Mouse (Mus musculus): ENCODE measurements around the gene Magi3.

The Magi3 gene

GRCm38 (mm10) chr3:104220295-104220965 lies at the start of gene Magi3:
TSS of gene Magi3 (minus strand) at chr3:104220374.
- peak; percentile 93 for DNase-seq (ENCODE audit: low spot score)

DNA sequence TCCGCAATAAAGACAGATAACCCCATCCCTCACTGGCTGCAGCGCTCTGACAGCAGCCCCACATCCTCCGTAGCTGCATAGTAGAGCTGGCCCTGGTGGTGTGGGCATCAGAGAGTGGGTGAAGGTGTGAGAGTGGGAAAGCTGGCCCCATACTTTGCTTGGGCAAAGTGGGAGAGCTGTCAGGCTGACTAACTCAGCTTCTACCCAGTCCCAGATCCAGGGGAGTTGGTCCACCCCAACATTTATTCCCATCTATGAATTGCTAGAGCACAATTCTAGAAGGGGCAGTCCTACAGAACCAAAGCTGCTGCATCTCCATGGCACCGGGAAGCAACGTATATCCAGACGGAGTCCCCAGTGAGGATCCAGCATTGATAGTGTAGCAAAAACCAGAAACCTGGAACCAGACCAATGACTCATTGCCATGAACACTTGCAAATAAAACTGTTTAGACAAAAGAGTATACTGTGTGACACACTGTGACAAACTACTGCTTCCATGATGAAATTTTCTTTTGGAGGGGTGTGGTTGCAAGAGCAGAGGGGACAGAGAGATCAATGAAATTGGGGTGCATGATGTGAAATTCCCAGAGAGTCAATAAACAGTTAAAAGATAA lies 44.5 kb upstream of the Magi3 start:
- no peak for DNase-seq (ENCODE audit: low spot score)

- DNase-seq (ENCODE audit: low spot score): no peak
Observed at GRCm38 (mm10) chr3:104260221-104260620, 40.0 kb upstream of the Magi3 start.

DNA sequence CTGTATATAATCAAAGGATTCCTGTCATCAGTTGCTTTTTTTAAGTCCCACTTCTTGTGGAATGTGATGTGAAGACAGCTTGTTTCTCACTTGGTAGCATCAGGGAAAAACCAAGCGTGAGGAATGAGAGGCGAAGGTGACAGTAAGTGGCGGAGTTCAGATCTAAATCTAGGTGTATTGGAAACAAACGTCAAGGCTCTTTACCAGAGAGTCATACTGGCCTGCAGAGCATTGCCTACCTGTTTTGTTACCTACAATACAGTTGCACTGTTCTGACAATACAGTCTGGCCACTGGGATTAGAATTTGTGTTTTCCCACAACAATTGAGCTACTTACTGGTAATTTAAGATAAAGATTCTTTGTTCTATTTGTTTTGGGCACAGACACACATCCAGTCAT lies 39.0 kb upstream of the Magi3 start:
- DNase-seq (ENCODE audit: low spot score): no peak

GRCm38 (mm10) chr3:104257041-104257440 lies 36.9 kb upstream of the Magi3 start:
- no peak for DNase-seq (ENCODE audit: low spot score)

DNA sequence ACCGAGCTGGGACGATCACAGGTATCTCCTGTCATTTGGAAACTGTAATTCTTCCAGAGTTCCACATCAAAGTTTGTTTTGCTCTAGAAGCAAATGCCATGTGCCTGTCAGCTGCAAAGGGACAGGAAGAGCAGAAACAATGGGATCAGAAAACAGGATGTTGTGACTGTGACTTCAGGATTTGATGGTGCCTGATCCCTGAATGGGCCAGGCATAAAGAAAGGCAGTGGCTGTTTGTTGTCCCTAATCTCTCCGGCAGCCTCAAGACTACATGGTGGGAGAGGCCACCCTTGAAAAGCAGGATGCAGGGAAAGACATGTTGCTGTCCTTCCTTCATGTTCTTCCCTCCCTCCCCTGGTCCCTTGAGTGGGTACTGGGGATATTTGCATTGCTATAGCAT lies 33.6 kb upstream of the Magi3 start:
- DNase-seq (ENCODE audit: low spot score): no peak

- DNase-seq (ENCODE audit: low spot score): no peak
Observed at GRCm38 (mm10) chr3:104247850-104248249, 27.7 kb upstream of the Magi3 start.

DNA sequence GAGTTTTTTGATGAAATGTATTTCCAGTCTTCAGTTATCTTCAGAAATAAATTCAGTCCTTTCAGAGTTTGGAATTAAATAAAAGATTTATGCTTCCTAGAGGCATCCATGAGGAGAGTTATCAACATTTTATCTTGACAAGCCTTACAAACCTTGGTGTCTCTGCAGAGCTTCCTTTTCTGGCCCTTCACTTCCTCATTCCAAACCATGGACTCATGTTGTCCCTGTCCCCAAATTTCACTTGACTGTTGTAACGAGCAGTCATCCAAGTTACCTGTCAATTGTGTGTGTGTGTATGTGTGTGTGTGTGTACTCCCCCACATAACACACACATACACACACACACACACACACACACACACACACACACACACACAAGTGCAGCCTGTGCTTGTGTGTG lies 26.9 kb upstream of the Magi3 start:
- no peak for DNase-seq (ENCODE audit: low spot score)

DNA sequence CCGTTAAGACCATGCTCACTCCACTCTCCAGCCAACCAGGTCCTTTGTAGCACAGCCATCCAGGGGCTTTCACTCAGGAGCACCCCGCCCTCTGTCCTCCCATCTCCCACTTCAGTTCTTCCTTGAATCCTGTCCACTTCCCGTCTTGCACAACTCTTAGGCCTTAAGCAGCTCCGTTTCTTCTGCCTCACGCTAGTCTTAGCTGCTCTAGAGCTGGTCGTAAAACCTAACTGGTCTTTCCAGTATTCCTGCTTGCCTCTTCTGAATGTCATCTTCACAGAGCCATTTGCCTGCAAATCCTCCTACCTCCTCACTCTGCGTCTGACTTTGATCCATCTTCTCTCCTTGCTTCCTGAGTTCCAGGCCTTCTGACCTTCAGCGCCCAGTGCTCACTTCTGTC lies 24.2 kb upstream of the Magi3 start:
- no peak for DNase-seq (ENCODE audit: low spot score)

GRCm38 (mm10) chr3:104243972-104244371 lies 23.8 kb upstream of the Magi3 start:
- no peak for DNase-seq (ENCODE audit: low spot score)

DNA sequence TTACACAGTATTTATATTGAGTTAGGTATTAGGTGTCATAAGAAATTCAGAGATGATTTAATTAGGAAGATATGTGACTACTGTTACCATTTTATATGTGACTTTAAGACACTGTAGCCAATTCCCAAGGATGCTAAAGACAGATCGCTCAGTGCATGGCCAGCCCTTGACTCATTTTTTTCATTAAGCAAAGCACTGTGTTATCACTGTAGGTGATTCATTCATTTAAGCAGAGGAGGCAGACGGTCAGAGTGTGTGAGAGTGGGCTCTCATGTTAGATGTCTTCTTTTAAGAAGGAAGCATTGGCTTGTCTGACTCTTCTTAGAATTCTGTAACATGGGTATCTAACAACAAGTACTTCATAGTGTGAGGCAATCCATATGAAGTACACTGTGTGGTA lies 19.6 kb upstream of the Magi3 start:
- DNase-seq (ENCODE audit: low spot score): no peak

GRCm38 (mm10) chr3:104239376-104239775 lies 19.2 kb upstream of the Magi3 start:
- no peak for DNase-seq (ENCODE audit: low spot score)

- DNase-seq (ENCODE audit: low spot score): no peak
Observed at GRCm38 (mm10) chr3:104237846-104238440, 17.8 kb upstream of the Magi3 start.

- DNase-seq (ENCODE audit: low spot score): no peak
Observed at GRCm38 (mm10) chr3:104236029-104236428, 15.9 kb upstream of the Magi3 start.

DNA sequence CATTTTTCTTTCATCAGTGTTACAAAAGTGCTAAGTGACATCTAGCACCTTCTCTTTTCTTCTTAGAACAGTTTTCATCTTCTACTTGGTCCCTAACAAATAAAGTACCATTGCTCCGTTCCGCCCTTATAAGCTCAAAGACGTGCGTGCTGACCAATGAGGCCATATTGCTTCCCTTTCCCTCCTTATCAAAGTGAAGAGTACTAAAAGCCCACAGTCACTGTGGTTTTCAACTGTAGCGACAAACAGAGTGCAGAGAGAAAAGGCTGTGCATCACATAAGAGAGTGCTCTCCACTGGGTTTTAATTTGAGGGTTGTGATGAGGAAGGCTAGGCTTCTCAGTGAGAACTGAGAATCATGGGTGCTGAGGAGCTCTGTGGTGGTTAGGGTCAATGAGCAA lies 14.9 kb upstream of the Magi3 start:
- no peak for DNase-seq (ENCODE audit: low spot score)

DNA sequence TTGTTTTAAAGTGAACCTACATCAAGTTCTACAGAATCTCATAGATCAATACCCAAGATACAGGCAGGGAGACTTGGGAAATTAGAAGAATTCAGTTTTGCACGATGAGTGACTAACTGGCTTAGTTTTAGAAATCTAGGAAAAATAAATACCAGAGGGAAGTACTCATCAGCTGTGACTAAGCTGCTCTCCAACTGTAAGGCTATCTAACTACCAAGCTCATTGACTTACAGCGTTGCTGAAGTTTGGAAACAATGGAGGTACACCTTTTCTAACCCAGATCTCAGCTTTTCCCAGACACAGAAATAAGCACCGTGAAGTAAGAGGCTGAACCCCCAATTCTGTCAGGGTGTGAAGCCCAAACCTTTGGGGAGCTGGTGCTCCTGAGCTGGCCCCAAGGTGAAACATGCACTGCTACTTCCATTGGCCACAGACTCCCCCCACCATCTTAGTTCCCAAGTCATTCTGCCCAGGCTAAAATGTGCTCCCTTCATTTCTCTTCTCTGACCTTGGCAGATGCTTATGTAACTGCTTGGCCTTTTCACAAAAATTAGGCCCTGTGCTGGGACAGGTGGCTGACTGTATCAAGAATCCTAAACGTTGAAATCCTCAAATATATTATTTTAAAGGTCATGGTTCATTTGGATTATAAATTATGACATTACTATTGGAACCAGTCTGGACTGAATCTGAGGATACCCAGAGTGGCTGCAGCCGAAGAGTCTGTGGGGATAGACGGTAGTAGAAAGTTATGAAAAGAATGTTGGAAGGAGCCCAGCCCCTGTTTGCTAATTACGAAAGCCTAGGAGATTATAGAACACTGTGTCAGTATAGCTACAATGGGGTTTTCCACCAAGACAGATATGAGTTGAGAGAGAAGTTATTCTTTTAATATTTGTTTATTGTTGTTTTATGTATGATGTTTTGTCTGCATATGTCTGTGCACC lies 13.5 kb upstream of the Magi3 start:
- DNase-seq (ENCODE audit: low spot score): no peak

- DNase-seq (ENCODE audit: low spot score): no peak
Observed at GRCm38 (mm10) chr3:104227438-104228111, 7.4 kb upstream of the Magi3 start.

DNA sequence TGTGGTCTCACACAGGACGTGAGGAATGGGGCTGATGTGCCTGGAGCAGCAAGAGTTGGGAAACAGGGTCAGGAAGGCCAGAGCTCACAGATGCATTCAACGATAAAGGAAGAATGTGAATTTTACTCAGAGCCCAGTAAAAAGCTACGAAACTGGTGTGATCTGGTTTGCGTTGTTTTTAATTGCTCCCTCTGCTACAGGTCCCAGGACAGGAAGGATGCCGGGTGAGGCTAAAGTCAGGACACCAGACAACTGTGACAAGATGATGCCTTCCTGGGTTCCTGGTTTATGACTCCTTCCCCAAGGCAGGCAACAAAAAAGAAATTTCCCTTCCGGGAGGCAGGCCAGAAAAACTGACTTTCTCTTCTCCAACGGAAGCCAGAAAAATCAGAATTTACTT lies 6.6 kb upstream of the Magi3 start:
- DNase-seq (ENCODE audit: low spot score): no peak

GRCm38 (mm10) chr3:104221156-104221555 lies 982 bp upstream of the Magi3 start:
- DNase-seq (ENCODE audit: low spot score): peak; percentile 20

GRCm38 (mm10) chr3:104219531-104220294 lies 461 bp downstream of the Magi3 start:
- no peak for DNase-seq (ENCODE audit: low spot score)

DNA sequence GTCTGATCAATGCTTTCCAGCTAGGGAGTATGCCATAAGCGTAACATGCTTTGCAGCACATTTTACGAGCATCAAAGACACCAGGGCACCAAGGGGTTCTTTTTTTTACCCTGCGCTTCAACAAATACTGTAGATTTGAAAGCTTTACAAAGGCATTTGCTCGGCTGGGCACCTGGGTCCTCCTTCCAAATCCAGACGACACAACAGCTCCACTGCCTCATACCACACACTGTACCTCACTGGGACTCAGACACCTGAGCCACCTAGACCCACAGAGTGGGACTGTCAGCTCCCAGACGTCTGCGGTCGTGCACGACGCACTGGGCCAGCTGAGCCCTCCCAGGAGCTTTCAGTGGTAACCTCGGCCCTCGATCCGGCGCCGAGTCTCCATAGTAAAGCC lies 1.2 kb downstream of the Magi3 start:
- DNase-seq (ENCODE audit: low spot score): no peak

Measured in c-Kit-positive CD71-positive TER-119-positive erythroid progenitor cells, embryonic 14.5 days (primary cell).